Mouse (Mus musculus): ENCODE results near the gene Phlda3.

The Phlda3 gene
- long read RNA-seq, experiment 1, transcript Phlda3-201 (2 exons, 1,435 nt): major isoform, 48 of 49 reads
- long read RNA-seq, experiment 1, partial matches to known transcripts: 1 of 49 reads
- long read RNA-seq, experiment 1, other reads (novel, unspliced or antisense): 0 of 49 reads
- long read RNA-seq, experiment 2, transcript Phlda3-201 (2 exons, 1,435 nt): major isoform, 54 of 54 reads
- long read RNA-seq, experiment 2, partial matches to known transcripts: 0 of 54 reads
- long read RNA-seq, experiment 2, other reads (novel, unspliced or antisense): 0 of 54 reads

- intact Hi-C loops (cut with DNase I): no loop called here
These were observed at the start of gene Phlda3 for GRCm38 (mm10) chr1:135765645-135766591. Phlda3 (plus strand) TSS chr1:135766119.

- intact Hi-C loops (cut with DNase I): loop anchor here (1.0 to 2.0 kb wide), 2 partner anchors 34 to 61 kb away; no protein-coding TSS in a partner anchor
These were observed 46.4 kb upstream of the Phlda3 start for GRCm38 (mm10) chr1:135719486-135719885.

GRCm38 (mm10) chr1:135719983-135720382, 45.9 kb upstream of the Phlda3 start, which contains the start of gene Csrp1:
Csrp1 (plus strand) TSS chr1:135720061.
- intact Hi-C loops (cut with DNase I): loop anchor here (1.0 to 2.0 kb wide), 2 partner anchors 33 to 61 kb away; no protein-coding TSS in a partner anchor

- intact Hi-C loops (cut with DNase I): no loop called here
These were observed 42.9 kb upstream of the Phlda3 start for GRCm38 (mm10) chr1:135723016-135723415.

GRCm38 (mm10) chr1:135724134-135724533, 41.8 kb upstream of the Phlda3 start:
- intact Hi-C loops (cut with DNase I): no loop called here

- intact Hi-C loops (cut with DNase I): no loop called here
These were observed 40.6 kb upstream of the Phlda3 start for GRCm38 (mm10) chr1:135725324-135725723.

GRCm38 (mm10) chr1:135725936-135726335, 40.0 kb upstream of the Phlda3 start:
- intact Hi-C loops (cut with DNase I): no loop called here

GRCm38 (mm10) chr1:135728631-135729366, 37.1 kb upstream of the Phlda3 start:
- intact Hi-C loops (cut with DNase I): no loop called here

- intact Hi-C loops (cut with DNase I): no loop called here
These were observed 36.6 kb upstream of the Phlda3 start for GRCm38 (mm10) chr1:135729367-135729713.

- intact Hi-C loops (cut with DNase I): no loop called here
These were observed 36.1 kb upstream of the Phlda3 start for GRCm38 (mm10) chr1:135729821-135730220.

GRCm38 (mm10) chr1:135730296-135730695, 35.6 kb upstream of the Phlda3 start:
- intact Hi-C loops (cut with DNase I): no loop called here

- intact Hi-C loops (cut with DNase I): no loop called here
These were observed 34.5 kb upstream of the Phlda3 start for GRCm38 (mm10) chr1:135731393-135731792.

- intact Hi-C loops (cut with DNase I): no loop called here
These were observed 33.8 kb upstream of the Phlda3 start for GRCm38 (mm10) chr1:135731897-135732684.

- intact Hi-C loops (cut with DNase I): no loop called here
These were observed 31.5 kb upstream of the Phlda3 start for GRCm38 (mm10) chr1:135734225-135734937.

GRCm38 (mm10) chr1:135735460-135735859, 30.5 kb upstream of the Phlda3 start:
- intact Hi-C loops (cut with DNase I): no loop called here

GRCm38 (mm10) chr1:135744987-135745386, 20.9 kb upstream of the Phlda3 start:
- intact Hi-C loops (cut with DNase I): no loop called here

- intact Hi-C loops (cut with DNase I): no loop called here
These were observed 19.7 kb upstream of the Phlda3 start for GRCm38 (mm10) chr1:135746248-135746647.

- intact Hi-C loops (cut with DNase I): loop anchor here (1.0 kb wide), 2 partner anchors 28 to 34 kb away; no protein-coding TSS in a partner anchor
These were observed 13.1 kb upstream of the Phlda3 start for GRCm38 (mm10) chr1:135752737-135753348.

- intact Hi-C loops (cut with DNase I): no loop called here
These were observed 10.6 kb upstream of the Phlda3 start for GRCm38 (mm10) chr1:135755287-135755686.
